Mouse (Mus musculus) limb, embryonic 11.5 days (tissue): ENCODE data around the gene Tjp3. TPM values are rescaled to one million over a fixed set of nuclear protein-coding genes. Genes with fewer than 3 reads are reported as not detected.

Experiments
- ATAC-seq: fragments of 200-750 bp; cut with Nextera tagmentation; 2 replicates; pipeline ENCODE4 v1.8.0; 2017; ENCODE audit warnings: low read depth; ENCODE audit not compliant: insufficient number of reproducible peaks, low FRiP score, low TSS enrichment
- DNase-seq: peaks from one replicate; pipeline ENCODE4 v3.0.0-alpha.2; 2015; ENCODE audit warnings: low spot score
- H3K27ac ChIP-seq: fragments of 300-500 bp; sonication (generic); replicated peaks from 2 replicates; pipeline ENCODE4 v1.5.1; 2014; ENCODE audit warnings: low read depth, mild to moderate bottlenecking, low read length
- H3K27me3 ChIP-seq: fragments of 300-500 bp; sonication (generic); 2 replicates; pipeline ENCODE4 v1.6.1; 2014; ENCODE audit warnings: mild to moderate bottlenecking, low read length, mixed read lengths; ENCODE audit not compliant: control insufficient read depth, insufficient read depth
- H3K36me3 ChIP-seq: fragments of 300-500 bp; sonication (generic); 2 replicates; pipeline ENCODE4 v1.6.1; 2014; ENCODE audit warnings: mild to moderate bottlenecking, low read length, moderate library complexity, mixed read lengths; ENCODE audit not compliant: control insufficient read depth, insufficient read depth
- H3K4me1 ChIP-seq: fragments of 300-500 bp; sonication (generic); 2 replicates; pipeline ENCODE4 v1.6.1; 2014; ENCODE audit warnings: low read length, mixed read lengths; ENCODE audit not compliant: control insufficient read depth, insufficient read depth
- H3K4me2 ChIP-seq: fragments of 300-500 bp; sonication (generic); 2 replicates; pipeline ENCODE4 v1.6.1; 2014; ENCODE audit warnings: low read depth, mild to moderate bottlenecking, moderate library complexity; ENCODE audit not compliant: severe bottlenecking
- H3K4me3 ChIP-seq: fragments of 300-500 bp; sonication (generic); 2 replicates; pipeline ENCODE4 v1.5.1; 2014; ENCODE audit warnings: low read depth, low read length
- H3K9ac ChIP-seq: fragments of 300-500 bp; sonication (generic); 2 replicates; pipeline ENCODE4 v1.6.1; 2014; ENCODE audit warnings: mild to moderate bottlenecking, low read length
- H3K9me3 ChIP-seq: fragments of 300-500 bp; sonication (generic); 2 replicates; pipeline ENCODE4 v1.6.1; 2016; ENCODE audit warnings: low read length; ENCODE audit not compliant: control insufficient read depth
- WGBS: fragments of 180-500 bp; shearing (Covaris S2); extraction: QIAGEN DNeasy Blood & Tissue Kit; methylation state at CpG from one replicate; pipeline ENCODE4 v1.1.7; 2014; 5-methylcytosine and 5-hydroxymethylcytosine counted together
- polyA plus RNA-seq: library from polyadenylated mRNA; unstranded; fragments of >200 nt; fragmentation: Nextera tagmentation; extraction: Ambion mirVana; gene quantifications from 2 replicates; pipeline ENCODE4 v1.2.1, GENCODE M21; 2014

Gene Tjp3
- 2.0 TPM in 2 replicates for polyA plus RNA-seq

- ATAC-seq (no peak), DNase-seq (no peak)
- H3K9me3 ChIP-seq = no peaks in the 10 kb centered on the region
- peaks cover 19% of the 10 kb centered on the region for H3K27me3 ChIP-seq
- peak within 1 kb of the TSS; percentile 94; the same call in 1 of the 2 replicates for H3K4me2 ChIP-seq
- 73% methylated on average over 9 of the region's 9 CpGs for WGBS
- no peak within 1 kb of the TSS for H3K9ac ChIP-seq
- H3K27ac ChIP-seq = no peak within 1 kb of the TSS
- no peak within 1 kb of the TSS; the same call in 1 of the 2 replicates for H3K4me3 ChIP-seq
- H3K4me1 ChIP-seq = peaks cover 20% of the 10 kb centered on the region
- peaks cover 4% of the 10 kb centered on the region; the same call in 1 of the 2 replicates for H3K36me3 ChIP-seq
Observed at GRCm38 (mm10) chr10:81291511-81292104, at the start of gene Tjp3. Tjp3 (minus strand) TSS chr10:81291581.

GRCm38 (mm10) chr10:81340551-81341332, 49.4 kb upstream of the Tjp3 start:
- Histone ChIP-seq H3K36me3 (no peaks in the 10 kb centered on the region), H3K4me2 (no peak overlapping the region), H3K27me3 (peaks cover 44% of the 10 kb centered on the region), H3K27ac (no peak overlapping the region), H3K4me1 (peaks cover 9% of the 10 kb centered on the region), H3K9ac (no peak overlapping the region), H3K9me3 (no peaks in the 10 kb centered on the region), H3K4me3 (no peak overlapping the region)
- ATAC-seq = no peak
- 43% methylated on average over 17 of the region's 17 CpGs for WGBS
- no peak for DNase-seq

- H3K36me3 ChIP-seq = no peaks in the 10 kb centered on the region
- H3K27me3 ChIP-seq = peaks cover 27% of the 10 kb centered on the region
- peaks cover 10% of the 10 kb centered on the region for H3K4me1 ChIP-seq
- no peak overlapping the region for H3K4me3 ChIP-seq
- WGBS = 93% methylated on average over 4 of the region's 4 CpGs
- no peak overlapping the region for H3K9ac ChIP-seq
- DNase-seq (no peak), ATAC-seq (no peak)
- H3K27ac ChIP-seq = no peak overlapping the region
- no peaks in the 10 kb centered on the region for H3K9me3 ChIP-seq
- no peak overlapping the region for H3K4me2 ChIP-seq
Observed at GRCm38 (mm10) chr10:81336558-81336957, 45.2 kb upstream of the Tjp3 start.

- no peak overlapping the region for H3K4me3 ChIP-seq
- DNase-seq = no peak
Observed at GRCm38 (mm10) chr10:81335393-81336340, 44.3 kb upstream of the Tjp3 start.

GRCm38 (mm10) chr10:81334324-81334723, 42.9 kb upstream of the Tjp3 start:
- no peaks in the 10 kb centered on the region for H3K9me3 ChIP-seq
- H3K27me3 ChIP-seq = peaks cover 24% of the 10 kb centered on the region
- H3K4me3 ChIP-seq = no peak overlapping the region
- ATAC-seq = no peak
- WGBS = 76% methylated on average over 11 of the region's 11 CpGs
- H3K27ac ChIP-seq = no peak overlapping the region
- no peak overlapping the region for H3K9ac ChIP-seq
- H3K4me2 ChIP-seq = no peak overlapping the region
- H3K36me3 ChIP-seq = no peaks in the 10 kb centered on the region
- no peak for DNase-seq
- peaks cover 16% of the 10 kb centered on the region for H3K4me1 ChIP-seq

More at GRCm38 (mm10) chr10:81335393-81336340, 44.3 kb upstream of the Tjp3 start:
- Histone ChIP-seq H3K4me2 (no peak overlapping the region), H3K27ac (0 out of 2 replicates have a peak overlapping the region, but pooled peaks have one; percentile 36), H3K27me3 (peaks cover 24% of the 10 kb centered on the region), H3K9me3 (no peaks in the 10 kb centered on the region), H3K9ac (no peak overlapping the region), H3K36me3 (no peaks in the 10 kb centered on the region), H3K4me1 (peaks cover 10% of the 10 kb centered on the region)
- WGBS = 29% methylated on average over 19 of the region's 19 CpGs
- ATAC-seq = no peak

GRCm38 (mm10) chr10:81332277-81332676, 40.9 kb upstream of the Tjp3 start:
- Histone ChIP-seq H3K36me3 (peaks cover under 1% of the 10 kb centered on the region; the same call in 1 of the 2 replicates), H3K4me2 (peak overlapping the region; percentile 16; the same call in 1 of the 2 replicates), H3K9ac (peak overlapping the region; percentile 40), H3K4me3 (no peak overlapping the region), H3K9me3 (no peaks in the 10 kb centered on the region), H3K27ac (no peak overlapping the region), H3K27me3 (peaks cover 14% of the 10 kb centered on the region), H3K4me1 (peaks cover 16% of the 10 kb centered on the region)
- ATAC-seq (no peak), DNase-seq (no peak)
- 13% methylated on average over 27 of the region's 29 CpGs for WGBS

- Histone ChIP-seq H3K9me3 (no peaks in the 10 kb centered on the region), H3K4me3 (no peak overlapping the region), H3K4me2 (no peak overlapping the region), H3K27ac (0 out of 2 replicates have a peak overlapping the region, but pooled peaks have one; percentile 8), H3K4me1 (peaks cover 10% of the 10 kb centered on the region; the same call in 1 of the 2 replicates), H3K9ac (no peak overlapping the region), H3K27me3 (peaks cover 14% of the 10 kb centered on the region), H3K36me3 (peaks cover 19% of the 10 kb centered on the region)
- ATAC-seq (no peak), DNase-seq (no peak)
- 60% methylated on average over 4 of the region's 4 CpGs for WGBS
Observed at GRCm38 (mm10) chr10:81330007-81330406, 38.6 kb upstream of the Tjp3 start.
